Mouse (Mus musculus): ENCODE data around the gene Cnbd2. TPM values are rescaled to one million over a fixed set of nuclear protein-coding genes. Genes with fewer than 3 reads are reported as not detected.

Cnbd2 gene
- polyA plus RNA-seq, 1 experiment from 2014 or later: 5.2 TPM

DNA sequence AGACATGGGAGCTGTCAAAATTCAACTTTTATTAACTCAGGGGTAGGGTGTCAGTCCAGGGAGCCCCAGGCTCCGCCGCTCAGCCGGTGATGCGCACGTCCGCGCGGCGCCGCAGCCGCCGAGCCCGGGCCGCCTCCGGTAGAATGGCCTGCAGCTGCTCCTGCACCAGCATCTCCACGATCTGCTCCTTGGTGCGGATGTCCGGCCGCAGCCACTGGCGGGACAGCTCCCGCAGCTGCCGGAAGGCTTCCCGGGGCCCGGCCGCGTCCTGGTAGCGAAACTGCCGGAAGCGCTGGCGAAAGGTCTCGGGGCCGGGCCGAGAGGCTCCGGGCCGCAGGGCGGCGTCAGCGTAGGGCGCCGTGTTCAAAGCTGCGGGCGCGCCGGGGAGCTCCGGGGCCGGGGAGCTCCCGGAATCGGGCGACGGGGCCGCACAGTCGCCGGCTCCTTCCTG, 233 bp upstream of the Cnbd2 start:
- Histone ChIP-seq H3K27me3 (no peaks in the 10 kb centered on the region), H3K4me3 (replicated peaks) (peak overlapping the region; percentile 91), H3K36me3 (peaks cover 30% of the 10 kb centered on the region), H3K4me1 (replicated peaks) (peaks cover 11% of the 10 kb centered on the region; the same call in 1 of the 2 replicates), H3K9ac (replicated peaks) (peak overlapping the region; percentile 94), H3K27ac (peak overlapping the region; percentile 98), H3K4me2 (peak overlapping the region; percentile 68), H3K9me3 (no peaks in the 10 kb centered on the region)
- peak; percentile 24 for ATAC-seq (ENCODE audit: insufficient number of reproducible peaks, insufficient read depth, low FRiP score, low TSS enrichment, low read depth)
- WGBS: under 1% methylated on average over 52 of the region's 53 CpGs

- H3K4me1 ChIP-seq (replicated peaks): peaks cover 11% of the 10 kb centered on the region; the same call in 1 of the 2 replicates
- peak overlapping the region; percentile 94 for H3K9ac ChIP-seq (replicated peaks)
- H3K4me2 ChIP-seq: peak overlapping the region; percentile 68
- no peak for ATAC-seq (ENCODE audit: insufficient number of reproducible peaks, insufficient read depth, low FRiP score, low TSS enrichment, low read depth)
- H3K4me3 ChIP-seq (replicated peaks): peak overlapping the region; percentile 91
- peaks cover 17% of the 10 kb centered on the region; the same call in 1 of the 2 replicates for H3K36me3 ChIP-seq
- H3K9me3 ChIP-seq: no peaks in the 10 kb centered on the region
- WGBS: 61% methylated on average over 3 of the region's 3 CpGs
- H3K27ac ChIP-seq: peak overlapping the region; percentile 98; the same call in 1 of the 2 replicates
- no peaks in the 10 kb centered on the region for H3K27me3 ChIP-seq
Observed at GRCm38 (mm10) chr2:156313153-156313552, 1.1 kb downstream of the Cnbd2 start.

DNA sequence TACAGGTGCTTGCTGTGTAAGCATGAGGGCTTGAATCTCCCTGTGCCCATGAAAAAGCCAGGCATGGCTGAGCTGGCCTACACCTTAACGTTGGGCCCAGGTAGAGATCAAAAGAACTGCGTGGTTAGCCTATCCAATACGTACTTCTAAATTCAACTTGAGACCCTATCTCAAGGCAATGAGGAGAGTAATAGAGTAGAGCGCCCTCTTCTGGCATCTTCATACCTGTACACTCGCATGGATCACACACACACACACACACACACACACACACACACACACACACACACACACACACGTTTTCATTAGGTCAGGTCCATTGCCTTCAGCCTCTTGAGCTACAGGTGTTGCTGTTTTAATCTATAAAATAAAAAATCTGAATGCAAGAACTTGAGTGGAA, 2.7 kb downstream of the Cnbd2 start:
- H3K4me1 ChIP-seq (replicated peaks): peaks cover 11% of the 10 kb centered on the region; the same call in 1 of the 2 replicates
- no peak overlapping the region for H3K4me2 ChIP-seq
- H3K9ac ChIP-seq (replicated peaks): no peak overlapping the region
- H3K27ac ChIP-seq: no peak overlapping the region
- 94% methylated on average over 6 of the region's 6 CpGs for WGBS
- H3K36me3 ChIP-seq: peaks cover 10% of the 10 kb centered on the region; the same call in 1 of the 2 replicates
- no peaks in the 10 kb centered on the region for H3K27me3 ChIP-seq
- no peak for ATAC-seq (ENCODE audit: insufficient number of reproducible peaks, insufficient read depth, low FRiP score, low TSS enrichment, low read depth)
- no peaks in the 10 kb centered on the region for H3K9me3 ChIP-seq
- no peak overlapping the region for H3K4me3 ChIP-seq (replicated peaks)

- Histone ChIP-seq H3K4me3 (replicated peaks) (no peak overlapping the region), H3K9ac (replicated peaks) (no peak overlapping the region), H3K4me2 (no peak overlapping the region), H3K27me3 (no peaks in the 10 kb centered on the region), H3K27ac (no peak overlapping the region), H3K9me3 (no peaks in the 10 kb centered on the region), H3K4me1 (replicated peaks) (no peaks in the 10 kb centered on the region), H3K36me3 (peaks cover 10% of the 10 kb centered on the region; the same call in 1 of the 2 replicates)
- ATAC-seq (ENCODE audit: insufficient number of reproducible peaks, insufficient read depth, low FRiP score, low TSS enrichment, low read depth): no peak
Observed at GRCm38 (mm10) chr2:156318491-156318890, 6.4 kb downstream of the Cnbd2 start.

- no peak overlapping the region for H3K9ac ChIP-seq (replicated peaks)
- no peak for ATAC-seq (ENCODE audit: insufficient number of reproducible peaks, insufficient read depth, low FRiP score, low TSS enrichment, low read depth)
- H3K27ac ChIP-seq: no peak overlapping the region
- H3K4me1 ChIP-seq (replicated peaks): no peaks in the 10 kb centered on the region
- no peaks in the 10 kb centered on the region for H3K9me3 ChIP-seq
- H3K27me3 ChIP-seq: no peaks in the 10 kb centered on the region
- H3K4me2 ChIP-seq: no peak overlapping the region
- no peak overlapping the region for H3K4me3 ChIP-seq (replicated peaks)
- 0 out of 2 replicates have a peak, but pooled peaks cover 4% of the 10 kb centered on the region for H3K36me3 ChIP-seq
- 87% methylated on average over 6 of the region's 6 CpGs for WGBS
Observed at GRCm38 (mm10) chr2:156321538-156321937, 9.4 kb downstream of the Cnbd2 start.

- Histone ChIP-seq H3K9me3 (no peaks in the 10 kb centered on the region), H3K36me3 (0 out of 2 replicates have a peak, but pooled peaks cover 4% of the 10 kb centered on the region), H3K4me2 (no peak overlapping the region), H3K27ac (no peak overlapping the region), H3K4me3 (replicated peaks) (no peak overlapping the region), H3K9ac (replicated peaks) (no peak overlapping the region), H3K4me1 (replicated peaks) (no peaks in the 10 kb centered on the region), H3K27me3 (no peaks in the 10 kb centered on the region)
- ATAC-seq (ENCODE audit: insufficient number of reproducible peaks, insufficient read depth, low FRiP score, low TSS enrichment, low read depth): no peak
- WGBS: 71% methylated on average over 6 of the region's 6 CpGs
Observed at GRCm38 (mm10) chr2:156324116-156324588, 12.1 kb downstream of the Cnbd2 start.

- 36% methylated on average over 5 of the region's 5 CpGs for WGBS
- H3K36me3 ChIP-seq: 0 out of 2 replicates have a peak, but pooled peaks cover 4% of the 10 kb centered on the region
- no peaks in the 10 kb centered on the region for H3K27me3 ChIP-seq
- no peaks in the 10 kb centered on the region for H3K4me1 ChIP-seq (replicated peaks)
- H3K9ac ChIP-seq (replicated peaks): no peak overlapping the region
- H3K4me2 ChIP-seq: no peak overlapping the region
- ATAC-seq (ENCODE audit: insufficient number of reproducible peaks, insufficient read depth, low FRiP score, low TSS enrichment, low read depth): no peak
- no peak overlapping the region for H3K4me3 ChIP-seq (replicated peaks)
- no peaks in the 10 kb centered on the region for H3K9me3 ChIP-seq
- no peak overlapping the region for H3K27ac ChIP-seq
Observed at GRCm38 (mm10) chr2:156324681-156325080, 12.6 kb downstream of the Cnbd2 start.

DNA sequence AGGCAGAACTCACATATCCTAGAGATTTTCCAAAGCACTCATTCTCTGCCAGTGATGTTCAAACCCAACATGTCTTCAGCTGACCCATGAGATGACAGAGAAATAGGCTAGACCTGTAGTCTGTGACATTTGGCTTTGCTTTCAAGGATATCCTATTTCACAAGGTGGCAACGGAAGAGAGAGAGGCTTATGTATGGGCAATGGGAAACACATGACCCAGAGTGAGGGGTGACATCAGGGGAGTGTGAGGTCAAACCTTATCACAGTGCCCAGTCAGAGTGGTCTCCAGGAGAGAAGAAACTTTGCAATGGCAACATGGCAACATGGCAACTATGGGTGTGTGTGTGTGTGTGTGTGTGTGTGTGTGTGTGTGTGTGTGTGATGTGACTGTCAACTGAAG, 18.6 kb downstream of the Cnbd2 start:
- no peak overlapping the region for H3K4me3 ChIP-seq (replicated peaks)
- WGBS: 24% methylated on average over 1 of the region's 1 CpGs
- ATAC-seq (ENCODE audit: insufficient number of reproducible peaks, insufficient read depth, low FRiP score, low TSS enrichment, low read depth): no peak

GRCm38 (mm10) chr2:156331446-156331965, 19.4 kb downstream of the Cnbd2 start:
- H3K9me3 ChIP-seq: no peaks in the 10 kb centered on the region
- no peak overlapping the region for H3K4me3 ChIP-seq (replicated peaks)
- no peak for ATAC-seq (ENCODE audit: insufficient number of reproducible peaks, insufficient read depth, low FRiP score, low TSS enrichment, low read depth)
- no peaks in the 10 kb centered on the region for H3K4me1 ChIP-seq (replicated peaks)
- 75% methylated on average over 7 of the region's 7 CpGs for WGBS
- H3K27me3 ChIP-seq: no peaks in the 10 kb centered on the region
- H3K9ac ChIP-seq (replicated peaks): no peak overlapping the region
- H3K36me3 ChIP-seq: no peaks in the 10 kb centered on the region
- no peak overlapping the region for H3K27ac ChIP-seq
- no peak overlapping the region for H3K4me2 ChIP-seq

More for the DNA sequence above, 18.6 kb downstream of the Cnbd2 start:
- Histone ChIP-seq H3K27me3 (no peaks in the 10 kb centered on the region), H3K4me1 (replicated peaks) (no peaks in the 10 kb centered on the region), H3K9me3 (no peaks in the 10 kb centered on the region), H3K36me3 (no peaks in the 10 kb centered on the region), H3K27ac (no peak overlapping the region), H3K9ac (replicated peaks) (no peak overlapping the region), H3K4me2 (no peak overlapping the region)

DNA sequence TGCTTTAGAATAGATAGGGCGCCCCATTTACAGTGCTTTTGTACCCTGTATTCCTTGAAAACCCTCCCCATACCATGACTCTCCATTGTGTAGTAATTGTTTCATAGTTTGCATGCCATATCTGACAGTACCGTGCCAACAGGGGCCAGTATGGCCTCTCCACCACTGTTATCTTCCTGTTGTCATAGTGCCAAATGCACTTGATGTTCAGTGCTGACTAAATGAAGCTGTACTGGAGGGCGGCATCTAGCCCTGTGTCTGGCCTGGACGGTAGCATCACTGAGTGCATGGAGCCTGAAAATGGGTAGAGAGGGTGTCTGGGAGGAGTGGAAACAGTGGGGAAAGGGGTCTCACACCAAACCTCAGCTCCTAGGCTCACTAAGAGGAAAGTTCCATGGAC, 28.0 kb downstream of the Cnbd2 start:
- Histone ChIP-seq H3K9me3 (no peaks in the 10 kb centered on the region), H3K4me1 (replicated peaks) (no peaks in the 10 kb centered on the region), H3K27me3 (no peaks in the 10 kb centered on the region), H3K9ac (replicated peaks) (no peak overlapping the region), H3K27ac (no peak overlapping the region), H3K36me3 (no peaks in the 10 kb centered on the region), H3K4me2 (no peak overlapping the region), H3K4me3 (replicated peaks) (no peak overlapping the region)
- ATAC-seq (ENCODE audit: insufficient number of reproducible peaks, insufficient read depth, low FRiP score, low TSS enrichment, low read depth): no peak
- WGBS: 88% methylated on average over 4 of the region's 4 CpGs

- Histone ChIP-seq H3K4me2 (no peak overlapping the region), H3K9me3 (no peaks in the 10 kb centered on the region), H3K4me1 (replicated peaks) (no peaks in the 10 kb centered on the region), H3K4me3 (replicated peaks) (no peak overlapping the region), H3K9ac (replicated peaks) (no peak overlapping the region), H3K27ac (no peak overlapping the region), H3K27me3 (no peaks in the 10 kb centered on the region), H3K36me3 (no peaks in the 10 kb centered on the region)
- no peak for ATAC-seq (ENCODE audit: insufficient number of reproducible peaks, insufficient read depth, low FRiP score, low TSS enrichment, low read depth)
- WGBS: 59% methylated on average over 12 of the region's 12 CpGs
Observed at GRCm38 (mm10) chr2:156344775-156345532, 32.9 kb downstream of the Cnbd2 start.
